Mouse (Mus musculus) hindbrain, postnatal 0 days (tissue): ENCODE data around the gene Slc20a1. TPM values are rescaled to one million over a fixed set of nuclear protein-coding genes. Genes with fewer than 3 reads are reported as not detected.

Experiments used
- ATAC-seq: fragments of 200-750 bp; cut with Nextera tagmentation; 2 replicates; pipeline ENCODE4 v1.8.0; 2017; ENCODE audit warnings: mild to moderate bottlenecking, moderate TSS enrichment, moderate library complexity
- DNase-seq: peaks from one replicate; pipeline ENCODE4 v3.0.0-alpha.2; 2015; ENCODE audit warnings: low spot score
- H3K27ac ChIP-seq: fragments of 300-500 bp; sonication (generic); 2 replicates; pipeline ENCODE4 v1.5.1; 2014; ENCODE audit warnings: mild to moderate bottlenecking
- H3K27me3 ChIP-seq: fragments of 300-500 bp; sonication (generic); 2 replicates; pipeline ENCODE4 v1.6.1; 2014; ENCODE audit warnings: low read length, mixed read lengths; ENCODE audit not compliant: insufficient read depth
- H3K36me3 ChIP-seq: fragments of 300-500 bp; sonication (generic); 2 replicates; pipeline ENCODE4 v1.6.1; 2014; ENCODE audit warnings: low read length, mixed read lengths; ENCODE audit not compliant: insufficient read depth
- H3K4me1 ChIP-seq: fragments of 300-500 bp; sonication (generic); 2 replicates; pipeline ENCODE4 v1.6.1; 2014; ENCODE audit warnings: antibody characterized with exemption, low read length, mixed read lengths; ENCODE audit not compliant: insufficient read depth
- H3K4me2 ChIP-seq: fragments of 300-500 bp; sonication (generic); 2 replicates; pipeline ENCODE4 v1.6.1; 2014; ENCODE audit warnings: low read depth, mild to moderate bottlenecking, low read length, moderate library complexity, mixed read lengths
- H3K4me3 ChIP-seq: fragments of 300-500 bp; sonication (generic); 2 replicates; pipeline ENCODE4 v1.5.1; 2014; ENCODE audit warnings: low read length
- H3K9ac ChIP-seq: fragments of 300-500 bp; sonication (generic); replicated peaks from 2 replicates; pipeline ENCODE4 v1.6.1; 2014; ENCODE audit warnings: mild to moderate bottlenecking, low read length, moderate library complexity, mixed read lengths
- H3K9me3 ChIP-seq: fragments of 300-500 bp; sonication (generic); 2 replicates; pipeline ENCODE4 v1.6.1; 2016; ENCODE audit warnings: low read length, mixed read lengths
- CTCF ChIP-seq: IDR thresholded peaks from 2 replicates; pipeline ENCODE4 v1.5.1; 2016; ENCODE audit warnings: antibody characterized with exemption, control low read depth, low read depth
- WGBS: fragments of 180-500 bp; shearing (Covaris S2); extraction: QIAGEN DNeasy Blood & Tissue Kit; methylation state at CpG from one replicate; pipeline ENCODE4 v1.1.7; 2014; 5-methylcytosine and 5-hydroxymethylcytosine counted together
- polyA plus RNA-seq: library from polyadenylated mRNA; unstranded; fragments of >200 nt; fragmentation: Nextera tagmentation; extraction: Ambion mirVana; gene quantifications from 2 replicates; pipeline ENCODE4 v1.2.1, GENCODE M21; 2015
- total RNA-seq: library from RNA; depleted of rRNA; stranded (reverse); fragments of >200 nt; gene quantifications from 2 replicates; pipeline ENCODE4 v1.2.3, GENCODE M21; 2014

The Slc20a1 gene
- total and polyA plus RNA-seq, 2 experiments from 2014 or later: 41.6 to 63.0 TPM

- Histone ChIP-seq H3K27ac (no peak overlapping the region), H3K9ac (no peak overlapping the region), H3K4me3 (no peak overlapping the region), H3K27me3 (no peaks in the 10 kb centered on the region), H3K4me1 (no peaks in the 10 kb centered on the region), H3K4me2 (no peak overlapping the region), H3K9me3 (no peaks in the 10 kb centered on the region), H3K36me3 (no peaks in the 10 kb centered on the region)
- DNase-seq: no peak
- no peak for ATAC-seq
- no peak for TF ChIP-seq CTCF
- 58% methylated on average over 17 of the region's 17 CpGs for WGBS
These were observed 26.8 kb downstream of the Slc20a1 start for GRCm38 (mm10) chr2:129225251-129225819.

GRCm38 (mm10) chr2:129226296-129226851 is 27.8 kb downstream of the Slc20a1 start:
- WGBS: 69% methylated on average over 11 of the region's 11 CpGs
- no peak for TF ChIP-seq CTCF
- Histone ChIP-seq H3K27ac (no peak overlapping the region), H3K4me2 (no peak overlapping the region), H3K36me3 (no peaks in the 10 kb centered on the region), H3K9me3 (no peaks in the 10 kb centered on the region), H3K27me3 (no peaks in the 10 kb centered on the region), H3K4me1 (no peaks in the 10 kb centered on the region), H3K9ac (no peak overlapping the region), H3K4me3 (no peak overlapping the region)
- DNase-seq (no peak), ATAC-seq (no peak)

- ATAC-seq: no peak
- no peak overlapping the region for H3K9ac ChIP-seq
- H3K27me3 ChIP-seq: no peaks in the 10 kb centered on the region
- no peak overlapping the region for H3K27ac ChIP-seq
- H3K4me3 ChIP-seq: no peak overlapping the region
- no peak for TF ChIP-seq CTCF
- WGBS: 76% methylated on average over 7 of the region's 7 CpGs
- no peak overlapping the region for H3K4me2 ChIP-seq
- no peaks in the 10 kb centered on the region for H3K36me3 ChIP-seq
- no peak for DNase-seq
- H3K9me3 ChIP-seq: no peaks in the 10 kb centered on the region
- no peaks in the 10 kb centered on the region for H3K4me1 ChIP-seq
These were observed 28.5 kb downstream of the Slc20a1 start for GRCm38 (mm10) chr2:129227011-129227529.

GRCm38 (mm10) chr2:129227709-129228108 is 29.1 kb downstream of the Slc20a1 start:
- Histone ChIP-seq H3K27me3 (no peaks in the 10 kb centered on the region), H3K9me3 (no peaks in the 10 kb centered on the region), H3K4me1 (peaks cover 2% of the 10 kb centered on the region; the same call in 1 of the 2 replicates), H3K4me3 (no peak overlapping the region), H3K36me3 (no peaks in the 10 kb centered on the region), H3K27ac (no peak overlapping the region), H3K9ac (no peak overlapping the region), H3K4me2 (no peak overlapping the region)
- DNase-seq (no peak), ATAC-seq (no peak)
- no peak for TF ChIP-seq CTCF
- 76% methylated on average over 6 of the region's 7 CpGs for WGBS

- ATAC-seq: no peak
- Histone ChIP-seq H3K36me3 (no peaks in the 10 kb centered on the region), H3K4me3 (no peak overlapping the region), H3K4me2 (no peak overlapping the region), H3K27ac (no peak overlapping the region), H3K27me3 (no peaks in the 10 kb centered on the region), H3K9me3 (no peaks in the 10 kb centered on the region), H3K4me1 (peaks cover 3% of the 10 kb centered on the region; the same call in 1 of the 2 replicates), H3K9ac (no peak overlapping the region)
- 88% methylated on average over 4 of the region's 4 CpGs for WGBS
- no peak for TF ChIP-seq CTCF
- DNase-seq: no peak
These were observed 30.0 kb downstream of the Slc20a1 start for GRCm38 (mm10) chr2:129228571-129228970.

- Histone ChIP-seq H3K9ac (no peak overlapping the region), H3K36me3 (no peaks in the 10 kb centered on the region), H3K4me1 (peaks cover 3% of the 10 kb centered on the region; the same call in 1 of the 2 replicates), H3K9me3 (no peaks in the 10 kb centered on the region), H3K4me2 (no peak overlapping the region), H3K27ac (no peak overlapping the region), H3K27me3 (no peaks in the 10 kb centered on the region), H3K4me3 (no peak overlapping the region)
- TF ChIP-seq CTCF: no peak
- DNase-seq: no peak
- 96% methylated on average over 7 of the region's 7 CpGs for WGBS
- ATAC-seq: no peak
These were observed 30.8 kb downstream of the Slc20a1 start for GRCm38 (mm10) chr2:129229316-129229715.

- H3K9me3 ChIP-seq: no peaks in the 10 kb centered on the region
- ATAC-seq (no peak), DNase-seq (peak; percentile 20)
- no peaks in the 10 kb centered on the region for H3K36me3 ChIP-seq
- 51% methylated on average over 4 of the region's 4 CpGs for WGBS
- H3K9ac ChIP-seq: no peak overlapping the region
- H3K27ac ChIP-seq: no peak overlapping the region
- TF ChIP-seq CTCF: no peak
- no peak overlapping the region for H3K4me2 ChIP-seq
- peaks cover 3% of the 10 kb centered on the region; the same call in 1 of the 2 replicates for H3K4me1 ChIP-seq
- H3K4me3 ChIP-seq: no peak overlapping the region
- no peaks in the 10 kb centered on the region for H3K27me3 ChIP-seq
These were observed 33.5 kb downstream of the Slc20a1 start for GRCm38 (mm10) chr2:129232023-129232422.
